Mouse (Mus musculus): ENCODE measurements around the gene Qrich2. TPM values are rescaled to one million over a fixed set of nuclear protein-coding genes. Genes with fewer than 3 reads are reported as not detected.
A peak's percentile ranks its signal among the peaks of the same experiment; 100 is the strongest.

Qrich2 gene
- polyA plus RNA-seq, 1 experiment from 2014 or later = not detected

DNA sequence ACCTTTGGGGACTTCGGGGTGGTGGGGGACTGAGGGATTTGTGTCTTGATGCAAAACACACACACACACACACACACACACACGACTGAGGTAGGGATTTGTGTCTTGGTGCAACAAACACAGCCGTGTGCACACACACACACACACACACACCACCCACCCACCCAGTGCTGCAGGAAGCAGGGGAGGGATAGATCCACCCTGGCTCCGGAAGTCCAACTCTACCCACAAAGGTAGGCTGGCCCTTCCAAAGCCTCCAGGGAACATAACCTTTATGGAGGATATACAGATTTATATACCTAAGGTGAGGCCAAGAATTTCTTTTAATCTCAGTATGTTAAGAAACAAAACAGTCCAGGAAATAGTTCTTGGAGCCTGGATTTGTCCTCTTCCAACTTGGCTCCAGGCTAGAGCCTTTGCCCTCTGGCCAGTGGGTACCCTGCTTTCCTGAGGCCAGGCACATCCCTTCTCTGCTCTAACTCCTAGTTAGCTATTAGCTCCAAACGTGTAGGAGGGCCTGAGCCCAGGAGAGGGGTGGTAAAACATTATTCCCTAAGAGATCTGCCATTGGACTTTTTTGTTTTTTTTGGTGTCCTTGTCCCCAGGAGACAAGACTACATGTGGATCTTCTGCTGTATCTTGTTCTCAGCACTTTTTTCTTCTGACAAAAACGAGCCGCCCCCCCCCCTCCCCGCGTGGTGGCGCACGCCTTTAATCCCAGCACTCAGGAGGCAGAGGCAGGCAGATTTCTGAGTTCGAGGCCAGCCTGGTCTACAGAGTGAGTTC is 30.9 kb downstream of the Qrich2 start:
- peak overlapping the region; percentile 93 for H3K27ac ChIP-seq (ENCODE audit: low read length)
- peaks cover 6% of the 10 kb centered on the region for H3K36me3 ChIP-seq (ENCODE audit: control insufficient read depth, insufficient read depth, low read length)
- no peaks in the 10 kb centered on the region for H3K27me3 ChIP-seq (ENCODE audit: control insufficient read depth, insufficient read depth, low read depth, low read length)
- no peak for ATAC-seq (ENCODE audit: low read depth)
- no peaks in the 10 kb centered on the region for H3K9me3 ChIP-seq (ENCODE audit: control insufficient read depth, low read length)
- H3K4me3 ChIP-seq (ENCODE audit: low read length) = peak overlapping the region; percentile 72
- H3K4me2 ChIP-seq (ENCODE audit: low read depth, low read length) = peak overlapping the region; percentile 68
- WGBS = 48% methylated on average over 12 of the region's 12 CpGs
- H3K4me1 ChIP-seq (replicated peaks; ENCODE audit: control insufficient read depth, insufficient read depth, low read length) = peaks cover 32% of the 10 kb centered on the region
- H3K9ac ChIP-seq (ENCODE audit: low read length) = peak overlapping the region; percentile 84

DNA sequence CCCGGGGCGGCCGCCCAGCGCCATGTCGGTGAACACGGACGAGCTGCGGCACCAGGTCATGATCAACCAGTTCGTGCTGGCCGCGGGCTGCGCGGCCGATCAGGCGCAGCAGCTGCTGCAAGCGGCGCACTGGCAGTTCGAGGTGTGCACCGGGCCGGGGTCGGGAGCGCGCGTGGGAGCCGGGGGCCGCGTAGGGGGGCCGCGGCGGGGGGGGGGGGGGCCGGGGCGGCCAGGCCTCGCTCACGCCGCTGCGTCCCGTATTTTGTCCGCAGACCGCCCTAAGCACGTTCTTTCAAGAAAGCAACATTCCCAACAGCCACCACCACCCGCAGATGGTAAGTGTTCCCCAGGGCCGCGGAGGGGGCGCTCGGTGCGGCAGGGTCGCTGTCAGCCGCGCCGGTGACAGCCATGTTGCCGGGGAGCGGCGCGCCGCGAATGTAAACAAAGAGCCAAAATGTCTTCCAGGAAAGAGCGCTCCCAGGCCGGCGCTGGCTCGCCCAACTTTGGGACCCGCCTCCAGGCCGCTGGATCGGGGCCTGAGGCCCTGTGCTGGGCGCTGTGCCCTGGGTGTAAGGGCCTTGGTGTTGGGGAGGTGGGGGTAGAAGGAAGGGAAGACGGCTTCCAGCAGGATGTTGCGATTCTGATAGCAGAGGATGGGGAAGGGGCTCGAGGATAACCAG is 31.6 kb downstream of the Qrich2 start:
- H3K4me2 ChIP-seq (ENCODE audit: low read depth, low read length) = peak overlapping the region; percentile 68
- peak; percentile 27 for ATAC-seq (ENCODE audit: low read depth)
- under 1% methylated on average over 40 of the region's 67 CpGs for WGBS
- peak overlapping the region; percentile 93 for H3K27ac ChIP-seq (ENCODE audit: low read length)
- H3K4me3 ChIP-seq (ENCODE audit: low read length) = peak overlapping the region; percentile 72
- no peaks in the 10 kb centered on the region for H3K9me3 ChIP-seq (ENCODE audit: control insufficient read depth, low read length)
- no peaks in the 10 kb centered on the region for H3K27me3 ChIP-seq (ENCODE audit: control insufficient read depth, insufficient read depth, low read depth, low read length)
- peaks cover 34% of the 10 kb centered on the region for H3K4me1 ChIP-seq (replicated peaks; ENCODE audit: control insufficient read depth, insufficient read depth, low read length)
- peak overlapping the region; percentile 84 for H3K9ac ChIP-seq (ENCODE audit: low read length)
- peaks cover 6% of the 10 kb centered on the region for H3K36me3 ChIP-seq (ENCODE audit: control insufficient read depth, insufficient read depth, low read length)

DNA sequence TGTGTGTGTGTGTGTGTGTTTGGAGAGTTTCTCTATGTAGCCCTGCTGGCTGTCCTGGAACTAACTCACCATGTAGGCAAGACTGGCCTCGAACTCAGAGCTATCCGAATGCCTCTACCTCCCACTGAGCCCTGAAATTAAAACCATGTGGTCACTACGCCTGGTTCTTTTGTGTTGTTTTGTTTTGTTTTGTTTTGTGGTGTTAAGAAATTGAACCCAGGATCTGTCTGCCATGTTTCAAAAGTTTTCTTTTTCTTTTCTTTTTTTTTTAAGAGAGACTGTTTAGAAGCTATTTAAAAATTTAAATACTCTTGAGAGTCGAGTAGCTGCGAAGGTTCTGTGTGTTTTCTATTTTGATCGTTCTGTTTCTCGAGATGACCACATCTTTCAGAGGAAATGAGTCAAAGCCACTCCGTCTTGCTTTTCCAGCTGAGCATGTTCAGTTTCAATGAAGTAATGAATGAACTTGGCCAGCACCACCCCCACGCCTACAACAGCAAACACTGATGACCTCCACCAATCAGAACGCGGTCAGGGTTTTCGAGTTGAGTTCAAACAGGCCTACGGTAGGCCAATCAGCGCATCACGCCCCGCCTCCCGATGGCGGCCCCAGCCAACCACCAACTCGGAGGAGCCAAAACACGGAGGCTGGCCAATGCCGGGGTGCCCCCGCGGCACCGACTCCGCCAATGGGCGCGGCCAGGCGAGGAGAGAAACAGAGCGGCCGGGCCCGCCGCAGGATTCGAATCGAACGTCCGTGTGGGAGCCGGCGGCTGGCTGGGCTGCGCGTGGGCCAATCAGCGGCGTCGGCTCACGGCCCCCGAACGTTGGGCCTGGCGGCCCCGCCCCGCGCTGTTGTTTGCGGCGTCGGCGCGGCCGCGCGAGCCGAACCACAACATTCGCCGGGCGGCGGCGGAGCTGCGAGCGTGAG is 32.4 kb downstream of the Qrich2 start, which contains the start of gene Ubald2:
Gene Ubald2, plus strand, starts transcription at position 739 of the 931 bp plus-strand sequence.
- Histone ChIP-seq H3K4me1 (replicated peaks; ENCODE audit: control insufficient read depth, insufficient read depth, low read length) (peaks cover 41% of the 10 kb centered on the region), H3K9ac (ENCODE audit: low read length) (peak within 1 kb of the TSS; percentile 84), H3K27ac (ENCODE audit: low read length) (peak within 1 kb of the TSS; percentile 93), H3K4me2 (ENCODE audit: low read depth, low read length) (peak within 1 kb of the TSS; percentile 68), H3K4me3 (ENCODE audit: low read length) (peak within 1 kb of the TSS; percentile 72), H3K27me3 (ENCODE audit: control insufficient read depth, insufficient read depth, low read depth, low read length) (no peaks in the 10 kb centered on the region), H3K36me3 (ENCODE audit: control insufficient read depth, insufficient read depth, low read length) (peaks cover 6% of the 10 kb centered on the region), H3K9me3 (ENCODE audit: control insufficient read depth, low read length) (no peaks in the 10 kb centered on the region)
- WGBS = 2% methylated on average over 53 of the region's 66 CpGs
- ATAC-seq (ENCODE audit: low read depth) = peak; percentile 96

DNA sequence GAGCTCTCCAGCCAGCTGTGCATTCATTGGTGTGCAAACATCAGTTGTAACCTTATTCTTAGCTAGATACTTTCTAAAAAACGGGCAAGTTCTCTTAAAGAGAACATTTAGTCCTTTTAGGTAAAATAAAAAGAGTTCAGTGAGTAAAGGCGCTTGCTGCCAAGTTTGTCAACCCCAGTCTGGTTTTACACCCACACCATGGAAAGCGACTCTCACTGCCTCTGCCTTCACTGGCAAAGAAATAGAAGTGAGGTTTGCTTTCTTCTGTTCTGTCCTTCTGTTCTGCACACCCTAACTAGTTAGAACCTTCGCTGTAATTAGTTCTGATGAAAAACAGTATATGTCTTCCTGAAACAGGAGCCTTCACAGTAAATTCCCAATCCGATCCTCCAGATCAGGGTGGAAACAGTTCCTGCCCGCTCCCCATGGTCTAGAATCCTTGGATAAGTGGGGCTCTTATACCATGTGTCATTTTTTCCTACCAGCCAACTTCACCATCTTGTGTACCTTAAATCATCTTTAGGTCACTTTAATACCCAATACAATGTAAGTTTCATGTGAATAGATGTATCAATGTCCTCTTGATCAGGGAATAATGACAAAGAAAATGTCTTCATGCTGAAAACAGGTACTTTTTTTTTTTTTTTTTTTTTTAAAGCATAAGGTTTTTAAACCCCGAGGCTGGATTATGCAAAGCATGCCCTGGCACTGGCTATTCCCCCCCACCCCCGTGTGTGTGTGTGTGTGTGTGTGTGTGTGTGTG is 33.3 kb downstream of the Qrich2 start:
- Histone ChIP-seq H3K27me3 (ENCODE audit: control insufficient read depth, insufficient read depth, low read depth, low read length) (no peaks in the 10 kb centered on the region), H3K27ac (ENCODE audit: low read length) (peak overlapping the region; percentile 30; the same call in 1 of the 2 replicates), H3K4me3 (ENCODE audit: low read length) (no peak overlapping the region), H3K9me3 (ENCODE audit: control insufficient read depth, low read length) (no peaks in the 10 kb centered on the region), H3K4me2 (ENCODE audit: low read depth, low read length) (no peak overlapping the region), H3K9ac (ENCODE audit: low read length) (no peak overlapping the region), H3K36me3 (ENCODE audit: control insufficient read depth, insufficient read depth, low read length) (peaks cover 5% of the 10 kb centered on the region), H3K4me1 (replicated peaks; ENCODE audit: control insufficient read depth, insufficient read depth, low read length) (peaks cover 41% of the 10 kb centered on the region)
- ATAC-seq (ENCODE audit: low read depth) = no peak
- 56% methylated on average over 8 of the region's 8 CpGs for WGBS

DNA sequence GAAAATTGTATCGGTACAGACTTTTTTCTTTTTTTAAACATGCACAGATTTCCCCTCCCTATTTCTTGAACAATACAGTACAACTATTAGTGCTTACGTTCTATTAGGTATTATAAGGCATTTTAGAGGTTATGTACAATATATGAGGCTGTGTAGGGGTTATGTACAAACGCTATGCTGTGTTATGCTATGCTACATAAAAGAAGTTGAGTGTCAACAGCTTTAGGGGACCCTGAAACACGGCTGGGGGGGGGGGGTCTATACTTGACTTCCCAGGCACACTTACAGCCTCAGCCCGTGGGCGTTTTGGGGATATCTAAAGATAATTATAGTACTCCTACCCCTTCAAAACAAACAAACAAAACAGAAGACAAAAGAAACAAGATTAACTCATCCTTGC is 33.9 kb downstream of the Qrich2 start:
- Histone ChIP-seq H3K4me2 (ENCODE audit: low read depth, low read length) (no peak overlapping the region), H3K4me1 (replicated peaks; ENCODE audit: control insufficient read depth, insufficient read depth, low read length) (peaks cover 38% of the 10 kb centered on the region), H3K9me3 (ENCODE audit: control insufficient read depth, low read length) (no peaks in the 10 kb centered on the region), H3K9ac (ENCODE audit: low read length) (no peak overlapping the region; the same call in 1 of the 2 replicates), H3K4me3 (ENCODE audit: low read length) (no peak overlapping the region), H3K27me3 (ENCODE audit: control insufficient read depth, insufficient read depth, low read depth, low read length) (no peaks in the 10 kb centered on the region), H3K36me3 (ENCODE audit: control insufficient read depth, insufficient read depth, low read length) (no peaks in the 10 kb centered on the region; the same call in 1 of the 2 replicates), H3K27ac (ENCODE audit: low read length) (no peak overlapping the region)
- 44% methylated on average over 6 of the region's 6 CpGs for WGBS
- ATAC-seq (ENCODE audit: low read depth) = no peak

DNA sequence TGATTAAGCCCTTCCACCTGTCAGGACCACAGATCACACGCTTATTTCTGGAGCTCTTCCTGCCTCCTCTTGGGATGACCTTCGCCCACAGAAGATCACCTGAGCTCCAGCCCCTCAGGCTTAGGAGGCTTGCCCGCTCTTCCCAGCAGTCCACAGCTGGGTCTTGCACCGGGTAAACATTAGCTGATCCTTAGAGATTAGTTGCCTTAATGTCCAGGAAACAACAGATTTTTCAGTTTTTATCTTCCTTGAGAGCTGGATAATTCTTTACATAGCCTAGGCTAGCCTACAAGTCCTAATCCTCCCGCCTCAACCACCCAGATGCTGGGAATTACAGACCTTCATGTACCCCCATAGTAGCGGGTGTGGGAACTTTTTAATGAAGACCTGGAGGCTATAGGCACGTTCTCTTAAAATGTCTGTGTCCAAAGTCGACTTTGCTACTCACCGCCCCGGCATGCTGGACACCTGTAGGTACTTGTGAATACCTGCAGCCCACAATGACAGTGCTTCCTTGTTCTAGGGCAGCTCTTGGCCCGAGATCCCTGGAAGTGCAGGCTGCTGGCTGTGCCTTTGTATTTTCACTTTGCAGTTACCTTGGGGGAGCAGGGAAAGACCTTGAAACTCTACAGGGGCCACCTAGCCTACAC is 34.5 kb downstream of the Qrich2 start:
- Histone ChIP-seq H3K27ac (ENCODE audit: low read length) (peak overlapping the region; percentile 7; the same call in 1 of the 2 replicates), H3K9ac (ENCODE audit: low read length) (peak overlapping the region; percentile 51), H3K4me1 (replicated peaks; ENCODE audit: control insufficient read depth, insufficient read depth, low read length) (peaks cover 33% of the 10 kb centered on the region), H3K4me2 (ENCODE audit: low read depth, low read length) (peak overlapping the region; percentile 41), H3K36me3 (ENCODE audit: control insufficient read depth, insufficient read depth, low read length) (no peaks in the 10 kb centered on the region), H3K9me3 (ENCODE audit: control insufficient read depth, low read length) (no peaks in the 10 kb centered on the region), H3K4me3 (ENCODE audit: low read length) (no peak overlapping the region), H3K27me3 (ENCODE audit: control insufficient read depth, insufficient read depth, low read depth, low read length) (no peaks in the 10 kb centered on the region)
- ATAC-seq (ENCODE audit: low read depth) = no peak
- 33% methylated on average over 11 of the region's 11 CpGs for WGBS

DNA sequence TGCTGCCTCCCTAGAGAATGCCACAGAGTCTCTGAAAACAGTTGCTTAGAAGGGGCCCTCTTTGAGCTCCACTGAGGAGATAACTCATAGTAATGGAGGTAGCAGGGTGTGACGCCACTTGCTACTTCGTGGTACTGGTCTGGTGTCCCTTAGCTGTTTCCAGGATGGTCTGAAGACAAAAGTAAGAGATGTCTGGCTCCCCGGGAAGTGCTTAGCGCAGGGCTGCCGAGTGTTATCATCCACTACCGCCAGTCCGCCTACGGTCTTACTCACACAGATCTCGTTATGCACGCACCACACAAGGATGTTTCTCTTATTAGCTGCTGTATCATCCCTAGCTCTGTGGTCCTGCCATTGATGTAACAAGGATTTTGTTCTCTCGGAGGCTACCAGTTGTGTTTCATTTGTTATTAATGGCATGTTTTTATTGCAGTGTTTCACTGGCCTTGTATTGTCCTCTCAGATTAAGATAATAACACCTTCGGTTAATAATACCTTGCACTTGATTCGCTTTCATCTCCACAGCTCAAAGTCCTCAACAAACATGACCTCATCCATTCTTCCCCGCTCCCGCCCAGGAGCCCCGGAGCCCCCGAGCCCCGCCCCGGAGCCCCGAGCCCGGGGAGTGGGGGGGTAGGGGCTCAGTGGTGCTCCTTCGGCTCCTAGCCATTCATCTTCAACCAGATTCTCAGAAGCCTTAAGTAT is 35.2 kb downstream of the Qrich2 start:
- Histone ChIP-seq H3K9me3 (ENCODE audit: control insufficient read depth, low read length) (no peaks in the 10 kb centered on the region), H3K27ac (ENCODE audit: low read length) (no peak overlapping the region), H3K4me1 (replicated peaks; ENCODE audit: control insufficient read depth, insufficient read depth, low read length) (peaks cover 26% of the 10 kb centered on the region), H3K27me3 (ENCODE audit: control insufficient read depth, insufficient read depth, low read depth, low read length) (no peaks in the 10 kb centered on the region), H3K36me3 (ENCODE audit: control insufficient read depth, insufficient read depth, low read length) (no peaks in the 10 kb centered on the region), H3K4me3 (ENCODE audit: low read length) (no peak overlapping the region), H3K4me2 (ENCODE audit: low read depth, low read length) (peak overlapping the region; percentile 41), H3K9ac (ENCODE audit: low read length) (peak overlapping the region; percentile 51)
- 24% methylated on average over 22 of the region's 22 CpGs for WGBS
- no peak for ATAC-seq (ENCODE audit: low read depth)
